Mouse (Mus musculus) myocyte (in vitro differentiated cells): ENCODE measurements at regions not wholly inside any gene's neighbourhood (a gene's known extent, or its start where the extent isn't known, plus 50 kb on each side); places are given as distances from the start of the nearest gene placed in this dataset.
A peak's percentile ranks its signal among the peaks of the same experiment; 100 is the strongest.

ENCODE experiments used
- H3K27me3 ChIP-seq: one replicate; pipeline ENCODE4 v1.6.1; 2011; ENCODE audit not compliant: control insufficient read depth, insufficient read depth, insufficient read length
- H3K36me3 ChIP-seq: one replicate; pipeline ENCODE4 v1.6.1; 2011; ENCODE audit not compliant: control insufficient read depth, insufficient read depth
- H3K4me2 ChIP-seq: one replicate; pipeline ENCODE4 v1.6.1; 2011; ENCODE audit warnings: low read depth, control low read depth
- H3K4me3 ChIP-seq: one replicate; pipeline ENCODE4 v1.5.1; 2011; ENCODE audit warnings: mild to moderate bottlenecking, control low read depth, moderate library complexity
- H3K79me2 ChIP-seq: one replicate; pipeline ENCODE4 v1.6.1; 2011; ENCODE audit not compliant: control insufficient read depth, insufficient read depth
- H3ac ChIP-seq: one replicate; pipeline ENCODE4 v1.6.1; 2011; ENCODE audit not compliant: control insufficient read depth, insufficient read length
- CEBPB ChIP-seq: IDR thresholded peaks from 2 replicates; pipeline ENCODE4 v1.6.1; 2011; ENCODE audit warnings: mild to moderate bottlenecking, moderate library complexity; ENCODE audit not compliant: poor library complexity, insufficient read depth, severe bottlenecking
- E2F4 ChIP-seq: IDR thresholded peaks from one replicate; pipeline ENCODE4 v1.6.1; 2011; ENCODE audit warnings: mild to moderate bottlenecking, control low read depth, moderate library complexity; ENCODE audit not compliant: insufficient read depth
- MAX ChIP-seq: IDR thresholded peaks from one replicate; pipeline ENCODE4 v1.6.1; 2011; ENCODE audit warnings: low read depth, mild to moderate bottlenecking, control low read depth
- MYOD1 ChIP-seq, 3 experiments: IDR thresholded peaks; one replicate each; pipeline ENCODE4 v1.6.1; 2011; ENCODE audit warnings: control low read depth in 2 of 3, low read depth in 2 of 3, mild to moderate bottlenecking in 2 of 3, moderate library complexity in 1 of 3; ENCODE audit not compliant: insufficient read length in 2 of 3, control insufficient read depth in 1 of 3
- MYOG ChIP-seq, 3 experiments: IDR thresholded peaks; one replicate each; pipeline ENCODE4 v1.6.1; 2011; ENCODE audit warnings: control low read depth in 2 of 3, low read depth in 2 of 3, mild to moderate bottlenecking in 2 of 3; ENCODE audit not compliant: insufficient read length in 2 of 3, control insufficient read depth in 1 of 3, insufficient read depth in 1 of 3
- POLR2A ChIP-seq: IDR thresholded peaks from one replicate; pipeline ENCODE4 v1.6.1; 2011; ENCODE audit warnings: low read depth, mild to moderate bottlenecking, control low read depth, moderate library complexity; ENCODE audit not compliant: insufficient read length
- POLR2AphosphoS2 ChIP-seq: IDR thresholded peaks from one replicate; pipeline ENCODE4 v1.6.1; 2011; ENCODE audit warnings: low read depth, control low read depth; ENCODE audit not compliant: insufficient read length
- REST ChIP-seq: IDR thresholded peaks from one replicate; pipeline ENCODE4 v1.6.1; 2011; ENCODE audit warnings: mild to moderate bottlenecking, control low read depth, moderate library complexity; ENCODE audit not compliant: insufficient read depth, insufficient read length
- SRF ChIP-seq: IDR thresholded peaks from one replicate; pipeline ENCODE4 v1.6.1; 2011; ENCODE audit warnings: low read depth; ENCODE audit not compliant: control insufficient read depth, insufficient read length
- TCF12 ChIP-seq: IDR thresholded peaks from one replicate; pipeline ENCODE4 v1.6.1; 2011; ENCODE audit warnings: mild to moderate bottlenecking, control low read depth; ENCODE audit not compliant: poor library complexity, insufficient read depth, severe bottlenecking
- TCF3 ChIP-seq: IDR thresholded peaks from one replicate; pipeline ENCODE4 v1.6.1; 2011; ENCODE audit warnings: low read depth, control low read depth; ENCODE audit not compliant: insufficient read length
- USF1 ChIP-seq: IDR thresholded peaks from one replicate; pipeline ENCODE4 v1.6.1; 2011; ENCODE audit warnings: low read depth, mild to moderate bottlenecking, control low read depth, moderate library complexity

- TF ChIP-seq SRF (no peak), REST (no peak), MYOG (IDR thresholded peaks at IDR 0.05; ENCODE audit: control insufficient read depth in 1 of 3, insufficient read depth in 1 of 3, insufficient read length in 2 of 3, low read depth in 2 of 3) (no peak), CEBPB (no peak), POLR2AphosphoS2 (no peak)
- no peak overlapping the region for H3ac ChIP-seq
- H3K4me2 ChIP-seq: no peak overlapping the region
- H3K36me3 ChIP-seq: no peaks in the 10 kb centered on the region
- no peak overlapping the region for H3K4me3 ChIP-seq
- H3K27me3 ChIP-seq: no peaks in the 10 kb centered on the region
- H3K79me2 ChIP-seq: no peaks in the 10 kb centered on the region
These were observed 179.1 kb upstream of the Tas2r119 start for GRCm38 (mm10) chr15:31997996-31998395.

GRCm38 (mm10) chr15:31999553-31999952 is 177.5 kb upstream of the Tas2r119 start:
- TF ChIP-seq POLR2A: no peak
- TF ChIP-seq POLR2AphosphoS2: no peak
- TF ChIP-seq TCF12: no peak
- no peak for TF ChIP-seq MYOG (IDR thresholded peaks at IDR 0.05; ENCODE audit: control insufficient read depth in 1 of 3, insufficient read depth in 1 of 3, insufficient read length in 2 of 3, low read depth in 2 of 3)
- TF ChIP-seq MAX: no peak
- TF ChIP-seq SRF: no peak
- TF ChIP-seq MYOD1 (IDR thresholded peaks at IDR 0.05; ENCODE audit: control insufficient read depth in 1 of 3, insufficient read length in 2 of 3, low read depth in 2 of 3): no peak
- TF ChIP-seq CEBPB: no peak
- no peak for TF ChIP-seq USF1
- no peak for TF ChIP-seq REST
- no peak for TF ChIP-seq E2F4
- TF ChIP-seq TCF3: no peak
- H3K36me3 ChIP-seq: no peaks in the 10 kb centered on the region
- H3K79me2 ChIP-seq: no peaks in the 10 kb centered on the region
- H3K27me3 ChIP-seq: no peaks in the 10 kb centered on the region
- no peak overlapping the region for H3ac ChIP-seq
- H3K4me2 ChIP-seq: no peak overlapping the region
- no peak overlapping the region for H3K4me3 ChIP-seq

DNA sequence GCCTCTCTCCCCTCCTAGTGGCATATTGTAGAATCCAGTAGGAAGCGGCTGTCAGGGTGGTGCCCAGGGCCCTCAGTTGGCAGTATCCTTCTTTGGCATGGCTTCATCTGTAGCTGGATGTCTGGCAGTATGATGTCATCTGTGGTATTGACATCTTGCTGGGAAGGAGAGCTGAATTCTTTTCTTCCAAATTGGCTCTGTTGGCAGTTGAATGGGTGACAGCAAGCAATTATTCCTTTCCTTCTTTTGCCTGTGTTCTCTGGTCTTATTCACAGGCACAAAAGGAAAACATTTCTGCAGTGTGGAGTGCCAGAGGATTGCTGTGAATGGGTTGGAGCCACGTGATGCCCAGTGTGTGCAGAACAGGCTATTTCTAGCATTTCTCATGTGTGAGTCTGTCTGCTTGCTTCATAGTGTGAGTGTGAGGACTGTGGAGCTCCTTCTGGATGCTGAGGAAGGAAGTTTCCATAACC is 174.1 kb upstream of the Tas2r119 start:
- Histone ChIP-seq H3K4me2 (peak overlapping the region; percentile 47), H3K27me3 (no peaks in the 10 kb centered on the region), H3K36me3 (no peaks in the 10 kb centered on the region), H3ac (no peak overlapping the region), H3K79me2 (no peaks in the 10 kb centered on the region), H3K4me3 (no peak overlapping the region)
- peak; percentile 81 for TF ChIP-seq USF1
- 0 out of 2 replicates have a peak, but pooled peaks have one; percentile 33 for TF ChIP-seq CEBPB
- no peak for TF ChIP-seq MYOG (IDR thresholded peaks at IDR 0.05; ENCODE audit: control insufficient read depth in 1 of 3, insufficient read depth in 1 of 3, insufficient read length in 2 of 3, low read depth in 2 of 3)
- no peak for TF ChIP-seq POLR2AphosphoS2
- no peak for TF ChIP-seq TCF12

DNA sequence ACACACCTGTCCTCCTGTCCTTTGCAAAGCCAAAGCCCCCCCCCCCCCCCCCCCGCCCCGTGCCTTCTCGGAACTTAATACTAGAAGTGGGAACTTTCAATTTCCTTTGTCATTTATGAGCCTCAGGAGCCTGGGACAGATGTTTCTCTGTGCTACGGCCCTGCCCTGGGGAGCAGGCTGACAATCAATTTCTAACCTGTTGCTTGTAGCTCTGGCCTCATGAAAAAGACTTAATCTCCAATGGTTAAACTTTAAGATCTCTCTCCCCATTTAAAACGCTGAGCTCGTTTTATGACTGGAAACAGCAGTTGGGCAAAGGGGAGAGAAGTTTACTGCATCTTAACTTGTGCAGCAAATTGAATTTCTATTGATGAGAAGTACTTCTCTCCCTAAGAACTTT is 173.6 kb upstream of the Tas2r119 start:
- Histone ChIP-seq H3K4me3 (no peak overlapping the region), H3K36me3 (no peaks in the 10 kb centered on the region), H3K79me2 (no peaks in the 10 kb centered on the region), H3K27me3 (no peaks in the 10 kb centered on the region), H3K4me2 (peak overlapping the region; percentile 47), H3ac (no peak overlapping the region)
- no peak for TF ChIP-seq E2F4
- no peak for TF ChIP-seq MYOD1 (IDR thresholded peaks at IDR 0.05; ENCODE audit: control insufficient read depth in 1 of 3, insufficient read length in 2 of 3, low read depth in 2 of 3)
- TF ChIP-seq TCF12: no peak
- no peak for TF ChIP-seq TCF3
- TF ChIP-seq USF1: no peak
- TF ChIP-seq CEBPB: no peak
- no peak for TF ChIP-seq REST
- no peak for TF ChIP-seq SRF
- TF ChIP-seq MYOG (IDR thresholded peaks at IDR 0.05; ENCODE audit: control insufficient read depth in 1 of 3, insufficient read depth in 1 of 3, insufficient read length in 2 of 3, low read depth in 2 of 3): no peak
- no peak for TF ChIP-seq MAX
- TF ChIP-seq POLR2AphosphoS2: no peak

- Histone ChIP-seq H3K27me3 (no peaks in the 10 kb centered on the region), H3K4me2 (no peak overlapping the region), H3K4me3 (no peak overlapping the region), H3K79me2 (no peaks in the 10 kb centered on the region), H3K36me3 (no peaks in the 10 kb centered on the region), H3ac (no peak overlapping the region)
- TF ChIP-seq MYOG (IDR thresholded peaks at IDR 0.05; ENCODE audit: control insufficient read depth in 1 of 3, insufficient read depth in 1 of 3, insufficient read length in 2 of 3, low read depth in 2 of 3) (no peak), TCF3 (no peak)
These were observed 171.1 kb upstream of the Tas2r119 start for GRCm38 (mm10) chr15:32005986-32006385.
